Mouse (Mus musculus) intestine, postnatal 0 days (tissue): Measurements from ENCODE around the gene Baiap2l2. TPM values are rescaled to one million over a fixed set of nuclear protein-coding genes. Genes with fewer than 3 reads are reported as not detected.
A peak's percentile ranks its signal among the peaks of the same experiment; 100 is the strongest.

Experiments used
- ATAC-seq: fragments of 200-750 bp; cut with Nextera tagmentation; 2 replicates; pipeline ENCODE4 v1.8.0; 2017; ENCODE audit warnings: mild to moderate bottlenecking, moderate TSS enrichment, moderate library complexity
- H3K27ac ChIP-seq: fragments of 300-500 bp; sonication (generic); 2 replicates; pipeline ENCODE4 v1.5.1; 2014; ENCODE audit warnings: mild to moderate bottlenecking, low read depth, low read length, moderate library complexity
- H3K27me3 ChIP-seq: fragments of 300-500 bp; sonication (generic); replicated peaks from 2 replicates; pipeline ENCODE4 v1.6.1; 2014; ENCODE audit warnings: low read length, mixed read lengths; ENCODE audit not compliant: control insufficient read depth, insufficient read depth
- H3K36me3 ChIP-seq: fragments of 300-500 bp; sonication (generic); 2 replicates; pipeline ENCODE4 v1.6.1; 2014; ENCODE audit warnings: mild to moderate bottlenecking, moderate library complexity; ENCODE audit not compliant: control insufficient read depth, insufficient read depth
- H3K4me1 ChIP-seq: fragments of 300-500 bp; sonication (generic); replicated peaks from 2 replicates; pipeline ENCODE4 v1.6.1; 2014; ENCODE audit warnings: antibody characterized with exemption, low read length, mixed read lengths; ENCODE audit not compliant: control insufficient read depth, insufficient read depth
- H3K4me2 ChIP-seq: fragments of 300-500 bp; sonication (generic); replicated peaks from 2 replicates; pipeline ENCODE4 v1.6.1; 2014; ENCODE audit warnings: low read depth, mild to moderate bottlenecking, moderate library complexity
- H3K4me3 ChIP-seq: fragments of 300-500 bp; sonication (generic); 2 replicates; pipeline ENCODE4 v1.5.1; 2014; ENCODE audit warnings: low read depth, low read length
- H3K9ac ChIP-seq: fragments of 300-500 bp; sonication (generic); 2 replicates; pipeline ENCODE4 v1.6.1; 2014; ENCODE audit warnings: mild to moderate bottlenecking, low read depth, low read length
- H3K9me3 ChIP-seq: fragments of 300-500 bp; sonication (generic); 2 replicates; pipeline ENCODE4 v1.6.1; 2016; ENCODE audit warnings: mixed run types; ENCODE audit not compliant: control insufficient read depth
- CTCF ChIP-seq: sonication (generic); IDR thresholded peaks from 2 replicates; pipeline ENCODE4 v1.5.1; 2016; ENCODE audit warnings: low read depth, mild to moderate bottlenecking, control low read depth, antibody characterized with exemption, moderate library complexity
- WGBS: fragments of 180-500 bp; shearing (Covaris S2); extraction: QIAGEN DNeasy Blood & Tissue Kit; methylation state at CpG from one replicate; pipeline ENCODE4 v1.1.7; 2014; 5-methylcytosine and 5-hydroxymethylcytosine counted together
- polyA plus RNA-seq: library from polyadenylated mRNA; unstranded; fragments of >200 nt; fragmentation: Nextera tagmentation; extraction: Ambion mirVana; gene quantifications from 2 replicates; pipeline ENCODE4 v1.2.1, GENCODE M21; 2015

Baiap2l2 gene
- polyA plus RNA-seq, 1 experiment from 2014 or later, result 19.3 TPM

- ATAC-seq, result peak; percentile 95
- WGBS, result 1% methylated on average over 46 of the region's 46 CpGs
- peaks cover 18% of the 10 kb centered on the region for H3K4me1 ChIP-seq
- H3K9me3 ChIP-seq, result no peaks in the 10 kb centered on the region
- 0 out of 2 replicates have a peak, but pooled peaks have one; percentile 30 for TF ChIP-seq CTCF
- H3K4me3 ChIP-seq, result peak within 1 kb of the TSS; percentile 58
- peak within 1 kb of the TSS; percentile 72 for H3K9ac ChIP-seq
- peak within 1 kb of the TSS; percentile 96 for H3K27ac ChIP-seq
- peak within 1 kb of the TSS; percentile 87 for H3K4me2 ChIP-seq
- H3K36me3 ChIP-seq, result no peaks in the 10 kb centered on the region
- H3K27me3 ChIP-seq, result no peaks in the 10 kb centered on the region
These were observed 43.0 kb upstream of the Baiap2l2 start, which contains the start of gene Pla2g6 for GRCm38 (mm10) chr15:79328058-79328938. Gene Pla2g6, minus strand, starts transcription at chr15:79328390.

- no peak for TF ChIP-seq CTCF
- ATAC-seq, result peak; percentile 26
- H3K27me3 ChIP-seq, result no peaks in the 10 kb centered on the region
- H3K4me2 ChIP-seq, result peak overlapping the region; percentile 87
- H3K4me3 ChIP-seq, result peak overlapping the region; percentile 58
- H3K4me1 ChIP-seq, result peaks cover 26% of the 10 kb centered on the region
- WGBS, result 8% methylated on average over 20 of the region's 20 CpGs
- no peaks in the 10 kb centered on the region for H3K36me3 ChIP-seq
- peak overlapping the region; percentile 96 for H3K27ac ChIP-seq
- peak overlapping the region; percentile 72 for H3K9ac ChIP-seq
- H3K9me3 ChIP-seq, result no peaks in the 10 kb centered on the region
These were observed 41.9 kb upstream of the Baiap2l2 start for GRCm38 (mm10) chr15:79326971-79327961.

- peak overlapping the region; percentile 17; the same call in 1 of the 2 replicates for H3K9ac ChIP-seq
- H3K27me3 ChIP-seq, result no peaks in the 10 kb centered on the region
- peak overlapping the region; percentile 87 for H3K4me2 ChIP-seq
- ATAC-seq, result no peak
- TF ChIP-seq CTCF, result no peak
- H3K27ac ChIP-seq, result peak overlapping the region; percentile 96
- H3K4me1 ChIP-seq, result peaks cover 28% of the 10 kb centered on the region
- H3K9me3 ChIP-seq, result no peaks in the 10 kb centered on the region
- 33% methylated on average over 4 of the region's 4 CpGs for WGBS
- H3K4me3 ChIP-seq, result no peak overlapping the region
- no peaks in the 10 kb centered on the region for H3K36me3 ChIP-seq
These were observed 40.9 kb upstream of the Baiap2l2 start for GRCm38 (mm10) chr15:79326264-79326663.

- no peak overlapping the region for H3K27ac ChIP-seq
- WGBS, result 47% methylated on average over 3 of the region's 3 CpGs
- TF ChIP-seq CTCF, result no peak
These were observed 40.4 kb upstream of the Baiap2l2 start for GRCm38 (mm10) chr15:79325742-79326141.

GRCm38 (mm10) chr15:79324373-79324772 is 39.0 kb upstream of the Baiap2l2 start:
- H3K9me3 ChIP-seq, result no peaks in the 10 kb centered on the region
- H3K4me2 ChIP-seq, result no peak overlapping the region
- H3K9ac ChIP-seq, result no peak overlapping the region
- 76% methylated on average over 3 of the region's 3 CpGs for WGBS
- no peaks in the 10 kb centered on the region; the same call in 1 of the 2 replicates for H3K36me3 ChIP-seq
- H3K4me3 ChIP-seq, result no peak overlapping the region
- H3K4me1 ChIP-seq, result peaks cover 28% of the 10 kb centered on the region
- no peak for TF ChIP-seq CTCF
- H3K27me3 ChIP-seq, result no peaks in the 10 kb centered on the region
- ATAC-seq, result no peak
- no peak overlapping the region; the same call in 1 of the 2 replicates for H3K27ac ChIP-seq

More at GRCm38 (mm10) chr15:79325742-79326141, 40.4 kb upstream of the Baiap2l2 start:
- Histone ChIP-seq H3K9me3 (no peaks in the 10 kb centered on the region), H3K36me3 (no peaks in the 10 kb centered on the region), H3K27me3 (no peaks in the 10 kb centered on the region), H3K4me2 (peak overlapping the region; percentile 87; the same call in 1 of the 2 replicates), H3K4me3 (no peak overlapping the region), H3K4me1 (peaks cover 28% of the 10 kb centered on the region), H3K9ac (peak overlapping the region; percentile 17; the same call in 1 of the 2 replicates)
- ATAC-seq, result no peak
